Mouse (Mus musculus): ENCODE measurements around the gene Csrnp1. TPM values are rescaled to one million over a fixed set of nuclear protein-coding genes. Genes with fewer than 3 reads are reported as not detected.
A peak's percentile ranks its signal among the peaks of the same experiment; 100 is the strongest.
"Not testable (repeated sequence)": the region's sequence is repeated elsewhere in the genome, so short reads cannot be mapped to it uniquely, and the experiment has no call there.

The Csrnp1 gene
- polyA plus RNA-seq, 1 experiment from 2014 or later = 0.75 TPM

DNA sequence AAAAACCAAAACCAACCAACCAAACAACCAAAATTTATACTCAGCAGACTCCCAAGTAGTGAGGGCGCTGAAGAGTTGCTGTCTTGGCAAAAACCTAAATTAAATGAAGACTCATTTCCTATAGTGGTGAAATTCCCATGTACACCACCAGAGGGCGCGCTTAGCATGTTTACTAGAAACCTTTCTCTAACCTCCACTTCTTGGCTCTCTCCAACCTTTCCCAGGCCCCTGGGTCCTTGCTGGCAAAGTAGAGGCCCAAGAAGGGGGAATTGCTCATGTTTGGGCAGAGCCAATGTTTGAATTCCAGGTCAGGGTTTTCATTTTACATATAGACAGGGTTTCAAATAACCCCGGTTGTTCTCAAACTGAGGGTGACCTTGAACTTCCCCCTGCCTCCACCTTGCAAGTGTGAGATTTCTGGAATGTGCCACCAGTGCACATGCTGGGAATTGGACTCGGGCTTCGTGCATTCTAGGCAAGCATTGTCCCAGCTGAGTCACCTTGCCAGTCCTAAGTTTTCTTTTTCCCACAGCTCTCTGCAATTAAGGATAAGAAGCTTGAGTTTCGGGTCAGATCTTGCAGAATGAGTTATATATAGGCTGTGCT is 35.9 kb upstream of the Csrnp1 start:
- Histone ChIP-seq H3K4me1 (ENCODE audit: control insufficient read depth, insufficient read depth, low read length) (no peaks in the 10 kb centered on the region), H3K4me3 (ENCODE audit: low read depth, low read length) (no peak overlapping the region), H3K36me3 (ENCODE audit: control insufficient read depth, insufficient read depth, low read length) (no peaks in the 10 kb centered on the region), H3K9ac (ENCODE audit: low read depth, low read length) (no peak overlapping the region), H3K27me3 (ENCODE audit: control insufficient read depth, insufficient read depth, low read depth, low read length) (no peaks in the 10 kb centered on the region), H3K27ac (ENCODE audit: low read length) (no peak overlapping the region), H3K4me2 (ENCODE audit: low read length) (no peak overlapping the region), H3K9me3 (replicated peaks; ENCODE audit: control insufficient read depth, low read length, poor library complexity, severe bottlenecking) (no peaks in the 10 kb centered on the region)
- ATAC-seq = no peak
- WGBS = 44% methylated on average over 7 of the region's 7 CpGs

DNA sequence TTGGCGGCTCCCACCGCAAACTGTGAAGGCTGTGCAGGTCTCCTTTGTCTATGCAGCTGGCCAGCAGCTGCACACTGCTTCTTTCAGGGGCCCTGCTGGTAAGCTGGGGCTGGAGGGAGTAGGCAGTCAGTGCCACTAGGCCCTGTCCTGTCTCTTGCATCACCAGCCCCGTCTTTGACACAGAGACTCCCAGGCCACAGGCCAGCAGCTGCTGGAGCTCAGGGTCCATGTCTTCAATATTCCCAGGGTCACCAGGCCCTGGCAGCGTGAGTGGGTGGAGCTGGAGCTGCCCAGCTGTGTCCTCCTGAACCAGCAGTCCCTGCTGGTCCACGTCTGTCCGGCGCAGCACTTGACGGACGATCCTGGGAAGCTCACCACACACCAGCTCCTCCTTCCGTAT is 32.5 kb upstream of the Csrnp1 start:
- Histone ChIP-seq H3K4me1 (ENCODE audit: control insufficient read depth, insufficient read depth, low read length) (no peaks in the 10 kb centered on the region), H3K27me3 (ENCODE audit: control insufficient read depth, insufficient read depth, low read depth, low read length) (0 out of 2 replicates have a peak, but pooled peaks cover 3% of the 10 kb centered on the region), H3K9ac (ENCODE audit: low read depth, low read length) (no peak overlapping the region), H3K27ac (ENCODE audit: low read length) (no peak overlapping the region), H3K4me3 (ENCODE audit: low read depth, low read length) (no peak overlapping the region), H3K36me3 (ENCODE audit: control insufficient read depth, insufficient read depth, low read length) (no peaks in the 10 kb centered on the region), H3K4me2 (ENCODE audit: low read length) (no peak overlapping the region), H3K9me3 (replicated peaks; ENCODE audit: control insufficient read depth, low read length, poor library complexity, severe bottlenecking) (no peaks in the 10 kb centered on the region)
- no peak for ATAC-seq
- 75% methylated on average over 10 of the region's 10 CpGs for WGBS

DNA sequence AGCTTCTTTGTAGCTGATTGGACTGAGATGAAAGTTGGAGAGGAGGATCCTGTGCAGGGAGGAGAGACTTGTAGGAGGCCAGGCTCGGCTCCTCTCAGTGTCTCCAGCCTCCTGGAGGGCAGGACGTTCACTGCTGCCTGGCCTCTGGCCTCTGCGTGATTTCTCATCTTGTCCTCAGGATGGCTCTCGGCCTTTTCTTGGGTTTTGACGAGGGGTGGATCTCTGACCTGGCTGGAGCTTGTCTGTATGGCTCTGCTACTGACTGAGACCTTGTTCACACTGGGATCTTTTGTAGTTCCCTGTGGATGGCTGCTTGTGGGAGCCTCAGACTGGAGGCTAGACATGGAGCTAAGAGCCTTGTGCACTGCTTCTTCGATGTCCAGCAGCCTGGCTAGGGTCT is 30.4 kb upstream of the Csrnp1 start:
- H3K4me3 ChIP-seq (ENCODE audit: low read depth, low read length) = no peak overlapping the region
- no peaks in the 10 kb centered on the region for H3K36me3 ChIP-seq (ENCODE audit: control insufficient read depth, insufficient read depth, low read length)
- H3K9ac ChIP-seq (ENCODE audit: low read depth, low read length) = no peak overlapping the region
- ATAC-seq = no peak
- H3K4me2 ChIP-seq (ENCODE audit: low read length) = no peak overlapping the region
- no peaks in the 10 kb centered on the region for H3K9me3 ChIP-seq (replicated peaks; ENCODE audit: control insufficient read depth, low read length, poor library complexity, severe bottlenecking)
- no peak overlapping the region for H3K27ac ChIP-seq (ENCODE audit: low read length)
- H3K4me1 ChIP-seq (ENCODE audit: control insufficient read depth, insufficient read depth, low read length) = no peaks in the 10 kb centered on the region
- H3K27me3 ChIP-seq (ENCODE audit: control insufficient read depth, insufficient read depth, low read depth, low read length) = 0 out of 2 replicates have a peak, but pooled peaks cover 3% of the 10 kb centered on the region
- WGBS = 73% methylated on average over 6 of the region's 6 CpGs

DNA sequence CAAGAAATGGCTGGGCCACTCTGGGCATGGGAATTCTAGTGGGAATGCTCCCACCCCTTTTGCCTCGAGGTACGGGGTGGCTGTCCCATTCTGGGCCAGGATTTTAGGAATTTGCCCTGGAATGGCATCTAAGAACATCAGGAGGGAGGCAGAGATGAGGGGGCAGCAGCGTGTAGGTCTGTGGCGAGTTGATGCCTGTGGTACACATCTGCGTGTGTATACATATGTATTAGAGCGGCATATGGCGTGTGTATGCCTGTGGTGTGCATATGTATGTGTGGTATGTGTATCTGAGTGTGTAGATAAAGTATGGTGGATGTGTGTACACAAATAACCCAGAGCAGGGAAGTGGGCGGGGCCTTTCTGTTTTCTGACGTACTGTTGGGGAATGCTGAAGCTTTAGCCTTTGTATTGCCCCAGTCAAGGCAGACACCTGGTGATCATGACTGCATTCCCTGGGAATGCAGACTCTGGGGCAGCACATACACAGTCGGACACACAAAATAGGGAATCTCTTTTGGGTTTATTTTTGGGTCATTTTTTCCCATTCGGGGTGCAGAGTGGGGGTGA is 28.9 kb upstream of the Csrnp1 start:
- no peaks in the 10 kb centered on the region for H3K36me3 ChIP-seq (ENCODE audit: control insufficient read depth, insufficient read depth, low read length)
- no peak overlapping the region for H3K4me2 ChIP-seq (ENCODE audit: low read length)
- H3K27me3 ChIP-seq (ENCODE audit: control insufficient read depth, insufficient read depth, low read depth, low read length) = 0 out of 2 replicates have a peak, but pooled peaks cover 3% of the 10 kb centered on the region
- H3K27ac ChIP-seq (ENCODE audit: low read length) = no peak overlapping the region
- 74% methylated on average over 11 of the region's 11 CpGs for WGBS
- H3K4me1 ChIP-seq (ENCODE audit: control insufficient read depth, insufficient read depth, low read length) = no peaks in the 10 kb centered on the region
- no peak overlapping the region for H3K9ac ChIP-seq (ENCODE audit: low read depth, low read length)
- H3K9me3 ChIP-seq (replicated peaks; ENCODE audit: control insufficient read depth, low read length, poor library complexity, severe bottlenecking) = no peaks in the 10 kb centered on the region
- no peak for ATAC-seq
- H3K4me3 ChIP-seq (ENCODE audit: low read depth, low read length) = no peak overlapping the region

DNA sequence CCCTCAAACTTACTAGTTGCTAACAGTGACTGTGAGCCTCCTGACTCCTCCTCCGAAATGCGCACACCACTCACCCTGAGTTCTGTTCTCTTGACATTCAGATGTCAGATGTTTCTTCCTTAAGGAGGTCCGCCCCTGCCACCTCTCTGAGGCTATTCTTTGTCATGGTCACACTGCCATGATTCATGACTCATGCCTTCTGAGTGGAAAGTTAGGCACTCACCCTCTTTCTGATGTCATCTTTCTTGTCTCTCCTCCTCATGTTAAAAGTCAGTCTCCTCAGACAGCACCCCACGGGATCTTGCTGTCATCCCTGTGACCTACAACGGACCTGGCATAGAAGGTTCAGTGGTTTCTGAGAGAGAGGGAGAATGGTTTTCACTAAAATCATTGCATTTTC is 28.3 kb upstream of the Csrnp1 start:
- Histone ChIP-seq H3K27ac (ENCODE audit: low read length) (no peak overlapping the region), H3K36me3 (ENCODE audit: control insufficient read depth, insufficient read depth, low read length) (no peaks in the 10 kb centered on the region), H3K9me3 (replicated peaks; ENCODE audit: control insufficient read depth, low read length, poor library complexity, severe bottlenecking) (no peaks in the 10 kb centered on the region), H3K27me3 (ENCODE audit: control insufficient read depth, insufficient read depth, low read depth, low read length) (0 out of 2 replicates have a peak, but pooled peaks cover 3% of the 10 kb centered on the region), H3K4me3 (ENCODE audit: low read depth, low read length) (no peak overlapping the region), H3K4me1 (ENCODE audit: control insufficient read depth, insufficient read depth, low read length) (no peaks in the 10 kb centered on the region), H3K4me2 (ENCODE audit: low read length) (no peak overlapping the region), H3K9ac (ENCODE audit: low read depth, low read length) (no peak overlapping the region)
- ATAC-seq = no peak
- 91% methylated on average over 5 of the region's 5 CpGs for WGBS

DNA sequence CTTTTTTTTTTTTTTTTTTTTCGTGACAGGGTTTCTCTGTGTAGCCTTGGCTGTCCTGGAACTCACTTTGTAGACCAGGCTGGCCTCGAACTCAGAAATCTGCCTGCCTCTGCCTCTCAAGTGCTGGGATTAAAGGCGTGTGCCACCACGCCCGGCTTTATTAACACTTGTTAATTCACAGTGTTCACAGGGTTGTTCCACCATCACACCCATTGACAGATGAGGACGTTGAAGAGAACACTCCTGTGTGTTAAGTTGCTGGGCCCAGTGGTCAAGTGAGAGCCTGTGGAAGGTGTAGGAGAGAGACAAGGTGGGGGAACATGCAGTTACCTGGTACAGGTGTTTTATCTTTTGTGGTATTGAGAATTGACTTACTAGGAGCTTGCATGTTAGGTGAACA is 27.7 kb upstream of the Csrnp1 start:
- H3K4me3 ChIP-seq (ENCODE audit: low read depth, low read length); H3K27me3 ChIP-seq (ENCODE audit: control insufficient read depth, insufficient read depth, low read depth, low read length); H3K27ac ChIP-seq (ENCODE audit: low read length); H3K4me2 ChIP-seq (ENCODE audit: low read length); H3K4me1 ChIP-seq (ENCODE audit: control insufficient read depth, insufficient read depth, low read length); H3K9me3 ChIP-seq (replicated peaks; ENCODE audit: control insufficient read depth, low read length, poor library complexity, severe bottlenecking); ATAC-seq; H3K36me3 ChIP-seq (ENCODE audit: control insufficient read depth, insufficient read depth, low read length); H3K9ac ChIP-seq (ENCODE audit: low read depth, low read length): not testable (repeated sequence)
- 88% methylated on average over 6 of the region's 6 CpGs for WGBS

DNA sequence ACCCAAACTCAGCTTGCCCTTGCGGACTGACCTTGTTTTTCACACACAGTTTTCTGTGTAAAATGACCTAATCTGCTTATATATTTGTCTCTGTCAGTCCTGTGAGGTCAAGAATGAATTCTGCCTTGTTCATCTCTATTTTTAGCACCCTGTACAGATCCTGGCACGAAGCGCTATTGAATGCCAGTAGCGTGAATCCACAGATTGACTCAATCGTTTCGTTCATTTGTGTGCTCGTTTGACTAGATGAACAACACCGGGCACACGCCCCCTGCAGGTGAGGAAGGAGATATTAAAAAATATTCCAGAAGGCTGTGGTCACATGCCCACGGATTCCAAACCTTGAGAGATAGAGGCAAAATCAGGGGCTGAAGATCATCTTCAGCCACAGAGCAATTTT is 27.1 kb upstream of the Csrnp1 start:
- H3K9me3 ChIP-seq (replicated peaks; ENCODE audit: control insufficient read depth, low read length, poor library complexity, severe bottlenecking) = no peaks in the 10 kb centered on the region
- no peaks in the 10 kb centered on the region for H3K36me3 ChIP-seq (ENCODE audit: control insufficient read depth, insufficient read depth, low read length)
- peak overlapping the region; percentile 34 for H3K4me3 ChIP-seq (ENCODE audit: low read depth, low read length)
- H3K4me1 ChIP-seq (ENCODE audit: control insufficient read depth, insufficient read depth, low read length) = no peaks in the 10 kb centered on the region
- H3K9ac ChIP-seq (ENCODE audit: low read depth, low read length) = peak overlapping the region; percentile 55
- H3K27ac ChIP-seq (ENCODE audit: low read length) = peak overlapping the region; percentile 88
- peak overlapping the region; percentile 58 for H3K4me2 ChIP-seq (ENCODE audit: low read length)
- WGBS = under 1% methylated on average over 10 of the region's 10 CpGs
- peak; percentile 84 for ATAC-seq
- 0 out of 2 replicates have a peak, but pooled peaks cover 3% of the 10 kb centered on the region for H3K27me3 ChIP-seq (ENCODE audit: control insufficient read depth, insufficient read depth, low read depth, low read length)

DNA sequence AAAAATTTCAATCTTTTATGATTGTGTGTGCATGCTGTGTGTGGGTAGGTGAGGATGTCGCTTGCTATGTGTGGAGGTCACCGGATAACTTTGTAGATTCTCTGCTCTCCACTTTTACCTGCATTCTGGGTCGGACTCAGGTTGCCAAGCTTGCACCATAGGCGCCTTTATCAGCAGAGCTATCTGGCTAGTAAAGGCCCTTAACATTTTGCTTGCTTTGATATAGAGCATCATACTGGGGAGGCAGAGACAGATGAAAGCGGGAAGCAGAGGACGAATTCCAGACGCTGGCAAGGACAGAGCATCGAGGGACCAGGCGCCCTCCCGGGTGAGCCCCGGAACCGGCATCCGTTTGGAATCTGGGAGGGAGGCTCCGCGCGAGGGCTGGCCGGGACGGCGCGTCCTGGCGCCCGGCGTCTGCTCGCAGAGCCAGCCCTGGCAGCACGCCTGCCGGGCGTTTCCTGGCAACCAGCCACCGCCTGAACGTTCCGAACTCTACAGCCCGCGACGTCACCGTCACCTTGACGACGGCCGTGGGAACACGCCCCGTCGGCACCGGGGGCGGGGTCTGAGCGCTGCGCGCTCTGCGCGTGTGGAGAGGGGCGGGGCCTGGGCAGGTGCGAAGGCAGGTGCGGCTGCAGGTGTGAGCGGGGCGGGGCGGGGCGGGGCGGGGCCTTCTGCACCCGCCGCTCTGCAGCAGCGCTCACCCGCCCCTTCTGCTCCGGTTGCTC is 26.5 kb upstream of the Csrnp1 start:
- H3K9me3 ChIP-seq (replicated peaks; ENCODE audit: control insufficient read depth, low read length, poor library complexity, severe bottlenecking) = no peaks in the 10 kb centered on the region
- H3K27ac ChIP-seq (ENCODE audit: low read length) = peak overlapping the region; percentile 88
- peak overlapping the region; percentile 34 for H3K4me3 ChIP-seq (ENCODE audit: low read depth, low read length)
- 0 out of 2 replicates have a peak, but pooled peaks cover 3% of the 10 kb centered on the region for H3K27me3 ChIP-seq (ENCODE audit: control insufficient read depth, insufficient read depth, low read depth, low read length)
- H3K4me1 ChIP-seq (ENCODE audit: control insufficient read depth, insufficient read depth, low read length) = no peaks in the 10 kb centered on the region
- ATAC-seq = peak; percentile 92
- peak overlapping the region; percentile 58 for H3K4me2 ChIP-seq (ENCODE audit: low read length)
- H3K36me3 ChIP-seq (ENCODE audit: control insufficient read depth, insufficient read depth, low read length) = no peaks in the 10 kb centered on the region
- H3K9ac ChIP-seq (ENCODE audit: low read depth, low read length) = peak overlapping the region; percentile 55
- WGBS = 2% methylated on average over 56 of the region's 60 CpGs

DNA sequence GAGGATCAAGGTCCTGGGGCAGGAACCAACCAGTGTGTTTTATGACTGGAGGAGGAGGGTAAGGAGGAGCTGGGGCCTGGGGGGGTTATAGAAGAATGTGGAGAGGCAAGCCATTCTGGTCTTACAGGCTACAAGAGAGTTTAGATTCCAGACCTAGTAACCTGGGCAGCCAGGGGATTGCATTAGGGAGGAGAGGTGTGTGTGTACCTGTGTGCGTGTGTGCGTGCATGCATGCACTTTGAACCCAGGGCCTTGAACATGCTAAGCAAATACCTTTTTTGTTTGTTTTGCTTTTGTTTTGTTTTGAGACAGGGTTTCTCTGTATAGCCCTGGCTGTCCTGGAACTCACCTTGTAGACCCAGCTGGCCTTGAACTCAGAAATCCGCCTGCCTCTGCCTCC is 25.4 kb upstream of the Csrnp1 start:
- no peaks in the 10 kb centered on the region for H3K4me1 ChIP-seq (ENCODE audit: control insufficient read depth, insufficient read depth, low read length)
- ATAC-seq = no peak
- H3K27ac ChIP-seq (ENCODE audit: low read length) = no peak overlapping the region
- H3K27me3 ChIP-seq (ENCODE audit: control insufficient read depth, insufficient read depth, low read depth, low read length) = 0 out of 2 replicates have a peak, but pooled peaks cover 3% of the 10 kb centered on the region
- 96% methylated on average over 3 of the region's 3 CpGs for WGBS
- no peak overlapping the region for H3K4me3 ChIP-seq (ENCODE audit: low read depth, low read length)
- no peaks in the 10 kb centered on the region for H3K9me3 ChIP-seq (replicated peaks; ENCODE audit: control insufficient read depth, low read length, poor library complexity, severe bottlenecking)
- no peak overlapping the region for H3K4me2 ChIP-seq (ENCODE audit: low read length)
- H3K36me3 ChIP-seq (ENCODE audit: control insufficient read depth, insufficient read depth, low read length) = no peaks in the 10 kb centered on the region
- H3K9ac ChIP-seq (ENCODE audit: low read depth, low read length) = no peak overlapping the region
